Mouse (Mus musculus): ENCODE results near the gene Gpnmb.

The Gpnmb gene

DNA sequence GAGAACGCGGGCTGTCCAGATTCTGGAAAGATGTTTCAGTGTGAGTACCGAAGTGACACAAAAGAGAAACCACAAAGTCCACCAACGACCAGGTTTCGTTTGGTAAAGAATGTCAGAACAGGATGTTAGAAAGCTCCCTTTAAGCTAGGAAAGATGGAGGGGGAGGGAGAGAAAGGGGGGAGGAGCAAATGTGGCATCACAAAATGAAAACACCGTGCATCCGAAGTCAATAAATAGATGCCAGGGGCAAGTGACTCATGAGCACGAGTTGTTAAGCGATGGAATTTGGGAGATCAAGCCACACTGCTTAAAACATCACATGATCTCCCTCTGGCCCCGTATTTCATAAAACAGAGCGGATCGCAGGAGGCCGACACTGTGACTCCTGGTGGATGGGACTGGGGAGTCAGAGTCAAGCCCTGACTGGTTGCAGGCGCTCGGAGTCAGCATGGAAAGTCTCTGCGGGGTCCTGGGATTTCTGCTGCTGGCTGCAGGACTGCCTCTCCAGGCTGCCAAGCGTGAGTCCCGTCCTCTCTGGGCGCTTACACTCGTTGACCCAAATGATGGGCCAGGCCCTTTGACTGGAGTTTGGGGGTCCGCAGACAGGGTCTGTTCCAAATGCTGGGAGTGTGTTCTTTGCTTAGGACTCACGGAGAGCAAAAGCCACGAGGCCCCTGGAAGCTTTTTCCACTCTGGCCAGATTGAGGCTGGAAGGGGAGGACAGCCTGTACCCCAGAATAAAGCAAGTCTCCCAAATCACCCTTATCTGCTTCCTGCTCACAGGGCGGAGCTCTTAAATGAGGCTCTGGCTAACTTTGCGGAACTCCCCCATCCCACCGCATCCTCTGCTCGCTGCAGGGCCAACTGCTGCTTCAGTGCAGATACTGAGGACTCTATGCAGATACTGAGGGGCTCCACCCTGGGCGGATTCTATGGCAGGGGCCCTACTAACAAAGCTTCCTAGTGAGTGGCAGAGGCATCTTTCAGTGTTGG is at the start of gene Gpnmb:
Gene Gpnmb (plus strand): TSS at position 272 of the 993 bp plus-strand sequence.
- DNase-seq (ENCODE audit: low read depth, low spot score) = peak; percentile 30

DNA sequence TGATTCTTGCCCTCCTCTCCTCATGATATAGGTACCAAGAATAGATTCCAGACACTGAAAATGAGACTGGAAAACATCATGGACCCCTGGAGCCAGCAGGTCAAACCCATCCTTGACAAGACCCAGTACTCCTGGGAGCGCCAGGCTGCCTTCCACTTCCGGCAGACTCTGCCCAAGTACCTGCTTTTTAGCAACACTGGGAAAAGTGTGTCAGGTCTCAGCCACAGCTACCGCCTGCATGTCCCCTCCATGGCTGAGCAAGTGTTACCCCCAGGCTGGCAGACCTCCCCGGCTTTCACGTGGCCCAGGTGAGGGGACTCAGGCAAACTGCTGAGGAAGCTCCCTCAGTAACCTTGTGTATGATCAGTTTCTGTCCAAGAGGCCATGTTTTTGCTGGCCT is 46.4 kb upstream of the Gpnmb start:
- DNase-seq (ENCODE audit: low read depth, low spot score) = no peak

DNA sequence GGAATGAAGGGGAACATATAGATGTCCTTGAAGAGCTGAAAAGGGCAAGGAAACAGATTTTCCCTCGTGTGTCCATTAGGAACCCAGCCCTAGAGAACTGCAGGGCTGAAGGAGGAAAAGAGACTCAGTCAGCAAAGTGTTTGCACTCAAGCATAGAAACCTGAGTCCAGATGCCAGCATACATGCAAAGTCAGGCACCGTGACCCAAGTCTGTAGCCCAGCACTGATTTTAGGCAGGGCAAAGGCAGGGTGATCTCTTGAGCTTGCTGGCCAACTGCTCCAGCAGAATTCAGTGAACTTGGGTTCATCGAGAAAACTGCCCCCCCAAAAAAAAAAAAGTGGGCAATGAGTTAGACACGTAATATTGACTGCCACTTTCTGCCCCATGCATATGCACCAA is 44.4 kb upstream of the Gpnmb start:
- DNase-seq (ENCODE audit: low read depth, low spot score) = no peak

DNA sequence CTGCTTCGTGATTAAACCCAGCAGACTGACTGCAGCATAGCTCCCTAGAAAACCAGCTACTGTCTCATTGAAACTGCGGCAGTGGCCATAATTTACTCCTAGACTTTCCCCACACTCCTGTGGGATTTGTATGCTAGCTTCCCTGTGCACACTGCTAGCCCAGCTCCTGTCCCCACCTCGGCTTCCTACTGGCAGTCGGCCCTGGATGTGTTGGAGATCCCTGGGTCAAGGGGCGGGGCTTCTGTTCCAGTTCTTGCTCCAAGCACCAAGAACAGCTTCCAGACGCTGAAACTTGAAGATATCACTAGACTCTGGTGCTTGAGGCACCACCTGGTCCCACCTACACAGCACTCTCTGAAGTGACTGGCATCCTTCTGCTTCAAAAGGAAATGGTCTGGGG is 38.2 kb upstream of the Gpnmb start:
- DNase-seq (ENCODE audit: low read depth, low spot score) = no peak

DNA sequence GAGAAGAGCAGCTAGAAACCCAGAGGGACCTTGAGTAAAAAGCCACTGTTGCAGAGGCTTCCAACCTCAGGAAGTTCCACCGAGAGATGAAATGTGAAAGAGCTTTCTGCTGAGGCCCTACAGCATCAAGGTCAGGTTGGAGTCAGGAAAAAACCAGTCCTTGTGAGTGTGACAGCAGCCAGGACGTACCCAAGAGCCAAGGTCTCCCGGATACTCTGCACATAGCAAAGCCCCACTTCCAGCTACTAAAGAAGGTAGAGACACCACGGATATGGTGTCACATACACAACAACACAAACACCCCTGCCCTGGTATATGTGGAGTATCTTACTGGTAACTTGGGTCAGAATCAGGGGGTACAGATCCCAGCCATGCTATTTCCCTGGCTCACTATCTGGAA is 37.5 kb upstream of the Gpnmb start:
- no peak for DNase-seq (ENCODE audit: low read depth, low spot score)

DNA sequence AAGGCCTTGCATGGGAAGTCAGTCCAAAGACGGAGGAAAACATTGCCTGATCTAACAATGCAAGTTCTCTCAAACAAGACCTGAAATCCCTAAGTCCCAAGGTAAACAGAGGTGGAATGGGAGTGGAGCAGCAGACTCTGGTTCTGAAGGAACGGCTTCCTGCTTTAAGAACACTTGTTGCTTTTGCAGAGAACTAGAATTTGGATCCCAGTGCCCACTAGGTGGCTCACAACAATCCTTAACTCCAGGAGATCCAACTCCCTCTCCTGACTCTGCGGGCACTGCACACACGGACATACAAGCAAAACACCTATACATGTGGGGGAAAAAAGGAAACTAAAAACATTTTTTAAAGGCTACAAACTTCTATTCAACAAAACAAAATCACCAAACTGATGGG is 33.0 kb upstream of the Gpnmb start:
- no peak for DNase-seq (ENCODE audit: low read depth, low spot score)

DNA sequence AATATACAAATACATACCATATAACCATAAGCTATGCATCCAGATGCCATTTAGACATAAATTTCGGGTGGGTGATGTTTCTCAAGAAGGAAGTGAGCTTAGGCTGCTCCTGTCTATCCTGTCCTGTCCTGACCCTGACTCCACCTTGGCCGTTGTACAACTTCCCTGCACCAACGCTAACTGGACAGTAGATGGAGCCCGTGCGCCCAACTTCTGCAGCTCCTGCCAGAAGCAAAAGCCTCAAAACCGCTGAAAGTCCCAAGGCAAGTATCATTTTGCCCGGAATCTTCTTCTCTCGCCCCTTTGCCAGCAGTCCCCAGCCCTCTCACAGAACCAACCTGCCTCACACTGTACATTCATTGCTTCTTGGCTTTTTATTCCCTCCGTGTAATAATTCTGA is 28.4 kb upstream of the Gpnmb start:
- peak; percentile 45 for DNase-seq (ENCODE audit: low read depth, low spot score)

DNA sequence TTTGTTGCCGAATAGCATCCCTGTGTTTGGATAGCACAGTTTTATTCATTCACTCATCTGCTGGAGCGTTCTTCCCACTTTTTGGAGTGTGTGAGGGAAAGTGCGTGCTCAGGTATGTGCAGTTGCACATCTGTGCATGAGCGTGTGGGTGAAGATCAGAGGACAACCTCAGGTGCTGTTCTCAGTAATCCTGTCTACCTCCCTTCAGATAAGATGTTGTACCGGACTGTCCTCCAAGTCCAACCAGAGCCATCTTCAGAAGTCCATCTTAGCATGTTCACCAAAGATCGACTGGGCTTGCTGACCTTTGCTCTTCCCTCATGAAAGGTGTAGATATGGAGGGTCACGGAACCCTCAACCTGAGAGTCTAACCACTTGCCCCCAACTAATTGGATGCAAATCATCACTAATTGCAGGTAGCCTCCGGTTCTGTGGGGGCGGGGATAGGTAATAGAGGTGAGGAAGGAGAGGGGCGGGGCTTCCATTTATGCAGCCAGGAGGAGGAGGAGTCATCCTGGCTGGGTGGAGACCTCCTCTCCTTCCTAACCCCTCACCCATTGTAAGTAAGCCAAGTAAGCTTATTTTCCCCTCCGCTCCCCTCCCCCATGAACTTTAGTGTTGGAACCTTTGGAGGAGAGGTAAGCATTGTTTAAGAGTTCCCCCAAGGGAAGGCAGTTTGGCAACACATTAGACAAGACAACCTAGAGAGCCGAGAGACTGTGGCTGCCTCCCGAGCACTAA is 27.8 kb upstream of the Gpnmb start:
- DNase-seq (ENCODE audit: low read depth, low spot score) = no peak

DNA sequence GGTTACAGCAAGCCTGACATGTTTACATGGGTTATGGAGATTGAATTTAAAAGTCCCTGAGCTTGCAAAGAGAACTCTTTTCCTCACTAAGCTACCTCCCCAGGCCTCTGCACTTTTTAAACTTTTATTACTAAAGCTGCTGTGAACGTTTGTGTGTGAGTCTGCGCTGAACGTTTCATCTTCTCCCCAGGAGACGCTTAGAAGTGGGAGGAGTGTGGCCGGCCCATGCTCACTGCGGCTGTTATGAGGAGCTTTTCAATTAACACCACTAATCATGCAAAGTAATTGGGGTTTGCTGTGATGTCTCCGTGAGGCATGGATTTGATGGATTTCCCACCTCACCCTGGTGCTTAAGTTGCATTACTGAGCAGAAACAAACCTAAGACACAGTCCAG is 27.2 kb upstream of the Gpnmb start:
- no peak for DNase-seq (ENCODE audit: low read depth, low spot score)

DNA sequence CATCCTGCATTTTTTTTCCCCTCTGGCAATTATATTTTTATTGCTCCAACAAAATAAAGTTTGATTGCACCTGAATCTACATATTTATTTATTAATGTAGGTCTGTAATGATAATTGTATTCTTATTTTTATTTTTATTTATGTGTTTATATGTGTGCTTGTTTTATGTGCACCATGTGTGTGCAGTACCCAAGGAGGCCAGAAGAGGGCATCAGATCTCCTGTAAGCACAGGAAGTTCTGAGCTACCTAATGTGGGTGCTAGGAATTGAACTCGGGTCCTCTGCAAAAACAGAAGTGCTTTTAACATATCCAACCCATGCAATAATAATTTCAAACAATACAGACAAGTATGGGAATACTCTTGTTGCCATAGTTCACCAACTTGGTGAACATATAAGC is 26.7 kb upstream of the Gpnmb start:
- DNase-seq (ENCODE audit: low read depth, low spot score) = no peak

DNA sequence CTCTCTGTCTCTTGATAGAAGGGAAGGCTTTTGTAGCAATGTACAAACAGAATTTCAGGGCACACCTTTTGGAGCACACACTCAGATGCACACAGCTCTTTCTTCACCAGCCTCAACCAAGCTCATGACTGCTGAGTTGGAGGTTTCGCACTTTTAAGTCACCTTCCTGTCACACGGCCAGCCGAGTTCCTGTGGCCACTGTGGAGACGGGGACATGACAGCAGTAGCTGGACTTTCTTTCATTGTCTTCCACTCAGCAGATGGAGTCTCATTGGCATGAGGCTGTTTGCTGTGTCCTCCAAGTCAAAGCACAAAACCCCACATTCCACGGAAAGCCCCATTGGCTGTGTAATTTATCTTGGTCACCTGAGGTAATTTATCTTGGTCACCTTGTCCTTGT is 25.2 kb upstream of the Gpnmb start:
- DNase-seq (ENCODE audit: low read depth, low spot score) = no peak

DNA sequence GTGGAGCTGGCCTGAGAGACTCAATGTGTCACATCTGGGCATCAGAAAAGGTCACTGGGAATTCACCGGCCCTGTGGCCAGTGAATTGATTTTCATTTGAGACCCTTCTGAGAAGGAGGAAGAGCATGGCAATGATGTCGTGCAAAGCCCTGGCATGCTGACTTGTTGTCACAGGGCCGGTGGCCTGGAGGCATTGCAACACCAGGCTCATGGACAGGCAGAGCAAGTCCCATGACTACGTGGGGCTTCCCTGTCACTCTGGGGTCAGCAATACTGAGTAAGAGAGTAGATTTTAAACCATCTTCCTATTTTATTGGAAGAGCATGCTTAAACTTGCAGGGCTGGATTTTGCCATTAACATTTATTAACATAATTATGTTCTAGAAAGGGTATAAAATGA is 23.3 kb upstream of the Gpnmb start:
- no peak for DNase-seq (ENCODE audit: low read depth, low spot score)

DNA sequence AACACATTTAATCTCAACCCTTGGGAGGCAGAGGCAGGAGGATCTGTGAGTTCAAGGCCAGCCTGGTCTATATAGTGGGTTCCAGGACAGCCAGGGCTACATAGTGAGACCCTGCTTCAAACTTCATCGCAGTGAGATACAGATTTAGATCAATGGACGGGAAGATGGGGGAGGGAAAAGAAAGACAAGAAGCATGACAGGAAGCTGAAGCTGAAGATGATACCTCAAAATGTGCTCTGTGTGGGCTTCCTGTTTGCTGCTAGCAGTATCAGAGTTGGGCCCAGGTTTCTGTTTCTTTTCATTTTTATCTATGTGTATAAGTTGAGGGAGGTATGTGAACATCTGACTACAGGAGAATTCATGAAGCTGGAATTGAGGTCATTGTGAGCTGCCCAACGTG is 22.9 kb upstream of the Gpnmb start:
- DNase-seq (ENCODE audit: low read depth, low spot score) = no peak

DNA sequence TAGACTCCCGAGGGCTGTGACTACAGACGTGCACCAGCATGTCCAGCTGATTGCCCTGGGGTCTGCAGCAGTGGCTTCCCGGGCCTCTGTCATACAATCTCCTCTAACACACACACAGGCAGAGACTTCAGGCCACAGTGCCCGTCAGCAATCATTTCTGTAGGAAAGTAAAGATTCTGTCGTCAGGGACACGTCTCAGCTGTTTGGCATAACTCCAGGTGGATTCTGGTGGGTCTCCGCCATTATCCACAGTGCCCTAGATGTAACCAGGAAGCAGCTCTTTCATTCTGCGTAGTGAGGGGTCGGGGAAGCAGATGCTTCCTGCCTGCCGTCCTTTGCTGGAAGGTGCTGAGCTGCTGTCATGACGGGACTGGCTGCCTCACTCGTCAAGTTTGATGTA is 19.2 kb upstream of the Gpnmb start:
- no peak for DNase-seq (ENCODE audit: low read depth, low spot score)

DNA sequence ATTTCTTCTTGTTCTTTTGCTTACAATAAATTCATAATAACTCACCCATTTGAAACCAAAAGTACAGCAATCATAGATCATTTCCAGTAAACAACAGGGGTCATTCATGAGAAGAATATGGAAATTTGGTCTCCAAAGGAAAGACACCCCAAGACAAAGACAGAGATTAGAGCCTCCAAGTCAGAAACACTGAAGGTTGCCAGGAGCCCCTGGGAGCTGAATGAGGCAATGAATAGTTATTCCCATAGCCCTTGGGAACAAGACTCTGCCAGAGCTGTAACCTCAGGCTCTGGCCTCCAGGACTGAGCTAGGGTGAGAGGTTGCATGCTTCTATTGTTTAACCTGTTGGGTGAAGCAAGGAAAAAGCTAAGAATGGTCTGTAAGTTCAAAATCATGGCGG is 17.0 kb upstream of the Gpnmb start:
- no peak for DNase-seq (ENCODE audit: low read depth, low spot score)

DNA sequence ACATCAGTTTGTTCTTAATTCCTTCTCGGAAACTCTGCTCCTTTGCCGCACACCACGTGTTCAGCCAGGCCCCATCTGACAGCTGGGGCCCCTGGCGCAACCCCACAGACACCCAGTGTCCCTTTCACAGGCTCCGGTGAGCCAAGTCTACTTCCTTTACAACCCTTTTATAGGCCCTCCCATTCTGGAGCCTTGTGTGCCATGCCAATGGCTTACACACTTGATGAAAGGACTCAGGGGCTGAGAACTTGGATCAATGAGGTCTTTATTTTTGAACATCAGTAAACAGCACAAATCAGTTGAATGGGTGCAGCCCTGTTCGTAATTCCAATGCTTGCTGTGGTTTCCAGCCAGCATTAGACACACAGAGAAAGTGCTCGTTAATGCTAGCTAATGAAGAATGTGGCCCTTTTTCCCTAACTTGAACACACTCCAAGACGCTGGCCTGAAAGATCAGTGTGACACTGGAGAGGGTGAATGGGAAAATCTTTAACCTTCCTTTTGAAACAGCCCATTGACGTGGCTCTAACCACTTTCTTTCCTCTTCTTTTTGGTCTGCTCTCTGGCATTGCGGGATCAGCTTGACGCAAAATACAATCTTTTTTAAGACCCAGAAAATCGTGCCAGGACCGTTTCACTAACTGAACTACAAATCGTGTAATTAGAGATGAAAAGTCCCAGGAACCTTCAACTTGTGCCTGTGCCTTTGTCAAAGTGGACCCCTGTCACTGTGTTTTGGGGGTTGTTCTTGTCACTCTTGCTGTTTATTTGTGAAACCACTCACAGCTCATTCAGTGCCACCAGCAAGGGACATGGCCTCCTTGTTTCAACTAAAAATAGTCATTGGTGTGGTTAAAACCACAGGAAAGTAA is 15.0 kb upstream of the Gpnmb start:
- DNase-seq (ENCODE audit: low read depth, low spot score) = peak; percentile 42

DNA sequence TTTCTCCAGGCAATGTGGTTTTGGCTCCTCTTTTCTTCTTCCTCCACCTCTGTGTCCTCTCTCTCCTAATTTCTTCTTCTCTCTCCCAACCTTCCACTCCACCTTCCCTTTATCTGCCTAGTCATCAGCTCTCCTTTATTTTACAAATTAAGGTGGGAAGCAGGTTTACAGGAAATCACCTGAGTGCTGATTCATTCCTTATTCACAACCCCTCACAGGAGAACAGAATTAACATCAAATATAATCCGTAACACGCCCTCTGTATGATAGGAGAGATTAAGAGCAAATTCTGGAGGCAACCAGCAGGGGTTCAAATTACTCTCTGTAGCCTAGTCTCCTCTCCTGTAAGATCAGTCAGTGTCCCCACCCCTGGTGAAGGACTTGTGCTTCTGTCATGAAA is 14.0 kb upstream of the Gpnmb start:
- no peak for DNase-seq (ENCODE audit: low read depth, low spot score)

DNA sequence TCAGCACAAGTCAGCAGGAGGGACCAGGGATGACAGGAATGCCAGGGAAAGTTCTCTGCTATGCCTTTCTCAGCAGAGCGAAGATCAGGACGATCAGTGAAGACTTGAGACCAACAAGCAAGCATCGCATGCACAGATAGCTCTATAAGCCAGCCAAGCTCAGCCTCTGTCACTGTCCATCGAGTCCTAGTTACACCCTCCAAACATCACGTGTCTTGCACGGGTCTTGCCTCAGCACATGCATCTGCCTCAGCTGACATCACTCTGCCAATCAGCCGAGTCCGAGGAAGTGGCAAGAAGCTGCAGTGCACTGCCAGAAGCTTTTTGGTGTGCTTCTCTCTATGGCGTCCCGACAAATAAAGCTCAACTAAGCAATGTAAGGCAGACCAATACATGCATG is 13.0 kb upstream of the Gpnmb start:
- DNase-seq (ENCODE audit: low read depth, low spot score) = no peak

DNA sequence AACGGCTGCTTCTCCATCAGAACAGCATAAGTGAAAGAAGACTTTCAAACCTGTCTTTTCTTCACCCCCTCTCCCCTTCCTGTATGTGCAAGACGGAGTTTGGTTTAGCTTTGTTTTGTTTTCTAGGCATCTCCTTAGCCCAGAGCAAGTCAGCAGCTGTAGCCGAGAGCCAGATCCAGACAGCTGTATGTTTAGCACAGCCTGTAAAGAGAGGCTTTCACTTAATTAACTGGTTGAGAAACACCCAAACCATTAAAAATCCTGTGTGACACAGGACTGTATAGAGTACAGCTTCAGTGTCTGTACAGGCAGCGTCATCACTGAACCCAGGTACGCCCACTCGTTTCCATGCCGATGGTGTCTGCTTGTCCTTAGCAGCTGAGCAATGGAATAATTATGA is 11.1 kb upstream of the Gpnmb start:
- DNase-seq (ENCODE audit: low read depth, low spot score) = no peak

DNA sequence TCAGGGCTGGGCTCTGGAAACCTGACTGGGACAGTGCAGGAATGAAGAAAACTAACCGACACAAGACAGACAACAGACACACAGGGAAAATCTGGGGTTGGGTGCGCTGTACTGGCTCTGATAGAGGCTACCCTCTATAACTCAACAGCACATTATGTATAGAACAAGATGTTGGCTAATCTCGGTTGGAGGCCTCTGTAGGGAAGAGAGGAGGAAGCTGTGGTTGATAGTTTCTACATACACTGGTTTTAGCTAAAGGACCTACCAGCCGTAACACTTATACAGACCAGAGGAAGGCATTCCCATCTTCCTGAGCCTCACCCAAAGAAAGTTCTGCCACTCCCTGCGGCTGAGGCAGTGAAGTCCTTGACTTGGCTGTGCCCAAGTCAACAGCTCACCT is 9.8 kb upstream of the Gpnmb start:
- no peak for DNase-seq (ENCODE audit: low read depth, low spot score)

DNA sequence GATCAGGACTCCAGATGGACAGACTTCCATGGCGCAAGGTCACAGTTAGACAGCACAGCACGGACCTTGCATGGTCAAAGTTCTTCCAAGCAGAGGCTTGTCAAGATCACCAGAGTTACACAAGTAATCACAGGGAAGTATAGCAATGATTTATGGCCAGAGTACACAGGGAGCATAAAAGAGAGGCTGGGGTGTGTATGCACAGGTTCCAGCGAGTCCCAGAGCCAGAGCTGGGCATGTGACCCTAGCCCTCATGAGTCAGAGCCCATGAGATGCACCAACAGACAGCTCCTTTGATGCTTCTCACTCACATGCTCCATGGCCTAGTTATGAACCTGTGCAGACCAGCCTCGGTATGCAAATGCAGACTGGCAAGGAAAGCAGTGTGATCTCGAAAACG is 8.3 kb upstream of the Gpnmb start:
- no peak for DNase-seq (ENCODE audit: low read depth, low spot score)

DNA sequence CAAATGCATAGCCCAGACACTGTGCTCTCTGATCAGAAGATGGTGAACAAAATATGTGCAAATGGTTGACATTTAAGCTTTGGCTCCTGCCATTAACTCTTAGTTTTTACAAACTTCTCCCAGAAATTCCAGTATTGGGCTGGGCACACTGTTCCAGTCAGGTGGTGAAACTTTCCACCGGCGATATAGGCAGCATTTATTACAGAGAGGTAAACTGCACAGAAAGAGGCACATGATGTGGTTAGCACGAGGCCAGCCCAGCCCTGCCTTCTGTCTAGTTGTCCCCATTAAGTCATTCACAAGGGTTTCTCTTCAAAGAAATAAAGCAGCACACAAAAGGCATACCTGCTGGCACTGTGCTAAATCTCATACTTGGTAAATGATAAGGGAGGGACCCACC is 7.6 kb upstream of the Gpnmb start:
- DNase-seq (ENCODE audit: low read depth, low spot score) = no peak

Data from skeletal muscle tissue, adult 2 months (tissue).